Mouse (Mus musculus): ENCODE measurements around the gene Eef2. TPM values are rescaled to one million over a fixed set of nuclear protein-coding genes. Genes with fewer than 3 reads are reported as not detected.

Gene Eef2
- polyA plus RNA-seq, 1 experiment: 1,952 TPM

DNA sequence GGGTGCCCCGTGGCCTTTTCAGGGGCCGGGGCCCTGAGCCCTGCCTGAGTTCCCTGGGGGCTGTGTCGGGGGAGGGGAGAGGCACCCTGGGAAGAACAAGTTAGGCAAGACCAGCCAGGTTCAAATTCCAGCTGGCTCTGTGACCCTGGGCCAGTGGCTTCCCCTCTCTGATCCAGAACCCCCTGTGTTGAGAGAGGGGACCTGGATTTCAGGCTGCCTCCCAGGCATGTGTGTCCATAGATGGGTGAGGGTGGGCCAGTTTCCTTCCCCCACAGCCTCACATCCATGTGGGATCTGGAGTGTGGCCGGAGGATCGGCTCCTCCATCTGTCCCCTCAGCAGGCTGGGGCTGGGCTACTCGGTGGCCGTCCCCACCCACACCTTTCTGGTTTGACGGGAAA is 36.4 kb upstream of the Eef2 start:
- DNase-seq (ENCODE audit: low read depth): no peak
- TF ChIP-seq POLR2A (IDR thresholded peaks at IDR 0.05; ENCODE audit: borderline replicate concordance, extremely low read depth, insufficient read depth, insufficient read length, poor library complexity, severe bottlenecking) (no peak), CTCF (IDR thresholded peaks at IDR 0.05; ENCODE audit: borderline replicate concordance, extremely low read depth, insufficient read depth, insufficient read length) (no peak)

DNA sequence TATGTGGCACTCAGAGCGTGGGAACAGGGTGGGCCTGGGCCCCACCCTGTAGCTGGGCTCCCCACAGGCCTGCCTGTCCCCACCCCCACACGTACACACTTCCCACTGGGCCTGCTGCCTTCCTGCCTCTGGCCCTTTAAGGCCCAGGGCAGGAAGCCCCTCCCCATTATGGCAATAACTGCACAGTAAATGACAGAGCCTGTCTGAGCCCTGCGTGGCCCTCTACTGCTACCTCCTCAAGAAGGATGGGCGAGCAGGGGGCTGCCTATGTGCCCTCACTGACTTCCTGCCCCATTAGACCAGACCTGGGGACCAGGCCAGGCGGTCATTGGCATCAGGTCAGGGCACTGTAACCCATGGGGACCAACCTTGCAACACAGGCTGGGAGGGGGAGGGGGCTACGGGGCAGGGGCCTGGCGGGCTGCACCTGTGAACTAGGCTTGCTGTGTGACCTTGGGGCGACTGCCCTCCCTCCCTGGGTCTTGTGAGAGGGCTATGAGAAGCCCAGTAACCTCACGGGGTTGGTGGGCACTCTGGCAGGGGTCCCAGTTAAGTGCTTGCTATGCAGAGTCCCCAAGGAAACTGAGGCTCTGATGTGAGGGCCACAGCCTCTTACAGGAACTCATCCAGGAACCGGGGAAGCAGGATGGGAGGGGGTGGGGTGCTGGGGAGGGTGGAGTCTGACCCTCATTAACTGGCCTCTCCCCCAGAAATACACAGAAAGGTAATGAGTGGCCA is 35.5 kb upstream of the Eef2 start:
- TF ChIP-seq POLR2A (IDR thresholded peaks at IDR 0.05; ENCODE audit: borderline replicate concordance, extremely low read depth, insufficient read depth, insufficient read length, poor library complexity, severe bottlenecking) (no peak), CTCF (IDR thresholded peaks at IDR 0.05; ENCODE audit: borderline replicate concordance, extremely low read depth, insufficient read depth, insufficient read length) (no peak)
- no peak for DNase-seq (ENCODE audit: low read depth)

DNA sequence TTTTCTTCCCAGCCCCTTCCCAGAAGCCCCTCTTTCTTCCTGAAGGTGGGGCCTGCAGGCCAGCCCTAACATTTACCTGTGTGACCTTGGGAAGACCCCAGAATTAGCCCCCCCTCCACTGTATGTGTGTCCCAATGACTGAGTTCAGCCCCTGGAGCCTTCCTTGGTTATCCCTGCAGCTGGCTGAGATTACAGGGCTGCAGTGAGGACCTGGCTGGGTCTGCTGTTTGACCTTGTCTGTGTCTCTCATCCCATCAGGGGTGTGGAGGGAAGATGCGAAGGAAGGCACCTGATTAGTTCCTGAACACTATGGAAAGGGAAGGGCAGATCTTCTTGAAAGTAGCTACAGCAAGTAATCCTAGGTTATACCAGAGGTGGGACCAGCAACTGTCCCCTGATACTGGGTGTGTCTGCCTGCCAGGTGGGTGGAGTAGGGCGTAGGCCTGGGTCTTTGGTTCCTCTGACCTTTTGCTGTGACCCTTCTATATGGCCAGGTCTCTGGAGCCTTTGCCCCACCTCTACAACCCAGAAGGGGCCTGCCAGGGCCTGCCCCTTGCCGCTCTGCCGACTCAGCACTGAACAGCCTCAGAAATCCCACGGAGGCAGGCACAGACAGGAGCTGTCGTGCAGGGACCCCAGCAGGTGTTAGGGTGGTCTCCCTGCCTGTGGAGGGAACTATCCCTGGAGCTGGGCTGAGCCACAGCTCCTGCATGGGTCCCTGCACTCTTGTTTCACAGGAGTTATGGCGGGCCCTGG is 34.8 kb upstream of the Eef2 start:
- TF ChIP-seq CTCF (IDR thresholded peaks at IDR 0.05; ENCODE audit: borderline replicate concordance, extremely low read depth, insufficient read depth, insufficient read length) (no peak), POLR2A (IDR thresholded peaks at IDR 0.05; ENCODE audit: borderline replicate concordance, extremely low read depth, insufficient read depth, insufficient read length, poor library complexity, severe bottlenecking) (no peak)

DNA sequence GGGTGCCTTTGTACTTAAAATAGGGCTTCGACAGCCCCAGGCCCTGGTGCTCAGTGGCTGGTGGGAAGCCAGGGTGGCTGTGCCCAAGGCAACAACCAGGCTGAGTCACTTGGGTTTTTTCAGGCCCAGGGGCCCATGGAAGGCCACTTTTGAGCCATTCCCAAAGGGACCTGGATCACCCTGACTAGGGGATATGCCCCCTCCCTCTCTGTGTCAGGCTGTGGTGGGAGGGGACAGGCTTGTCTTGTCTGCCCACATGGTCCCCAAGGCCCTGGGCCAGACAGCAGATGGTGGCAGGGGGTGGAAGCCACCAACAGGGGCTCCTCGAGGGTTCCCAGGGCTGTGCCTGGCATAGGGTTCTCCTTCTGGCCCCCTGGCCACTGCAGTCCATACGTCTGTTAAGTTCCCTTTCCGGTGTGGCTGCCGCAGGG is 33.9 kb upstream of the Eef2 start:
- peak; percentile 47 for DNase-seq (ENCODE audit: low read depth)
- TF ChIP-seq CTCF (IDR thresholded peaks at IDR 0.05; ENCODE audit: borderline replicate concordance, extremely low read depth, insufficient read depth, insufficient read length): no peak
- TF ChIP-seq POLR2A (IDR thresholded peaks at IDR 0.05; ENCODE audit: borderline replicate concordance, extremely low read depth, insufficient read depth, insufficient read length, poor library complexity, severe bottlenecking): no peak

More for the DNA sequence above, 34.8 kb upstream of the Eef2 start:
- no peak for DNase-seq (ENCODE audit: low read depth)

DNA sequence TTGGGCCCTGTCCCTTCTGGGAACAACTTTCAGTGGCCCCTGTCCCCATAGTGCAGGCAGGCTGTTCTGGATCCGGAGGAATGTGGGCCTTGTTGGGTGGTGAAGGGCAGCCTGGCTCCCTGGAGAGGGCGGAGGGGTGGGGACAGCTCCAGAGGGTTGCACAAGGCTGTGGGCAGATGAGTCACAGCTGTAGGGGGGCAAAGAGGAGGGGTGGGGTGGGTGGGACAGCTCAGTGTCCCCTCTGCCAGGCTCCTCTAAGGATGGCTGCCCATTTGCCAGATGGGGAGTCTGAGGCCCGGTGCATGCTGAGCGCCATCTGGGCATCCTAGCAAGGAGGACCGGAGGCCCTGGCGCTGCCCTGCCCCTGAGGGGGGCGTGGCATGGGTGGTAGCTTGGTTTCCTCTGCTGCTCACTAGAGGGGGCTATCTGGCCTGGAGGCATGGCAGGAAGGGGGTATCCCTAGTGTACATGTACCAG is 33.2 kb upstream of the Eef2 start:
- DNase-seq (ENCODE audit: low read depth): no peak
- TF ChIP-seq POLR2A (IDR thresholded peaks at IDR 0.05; ENCODE audit: borderline replicate concordance, extremely low read depth, insufficient read depth, insufficient read length, poor library complexity, severe bottlenecking) (no peak), CTCF (IDR thresholded peaks at IDR 0.05; ENCODE audit: borderline replicate concordance, extremely low read depth, insufficient read depth, insufficient read length) (no peak)

DNA sequence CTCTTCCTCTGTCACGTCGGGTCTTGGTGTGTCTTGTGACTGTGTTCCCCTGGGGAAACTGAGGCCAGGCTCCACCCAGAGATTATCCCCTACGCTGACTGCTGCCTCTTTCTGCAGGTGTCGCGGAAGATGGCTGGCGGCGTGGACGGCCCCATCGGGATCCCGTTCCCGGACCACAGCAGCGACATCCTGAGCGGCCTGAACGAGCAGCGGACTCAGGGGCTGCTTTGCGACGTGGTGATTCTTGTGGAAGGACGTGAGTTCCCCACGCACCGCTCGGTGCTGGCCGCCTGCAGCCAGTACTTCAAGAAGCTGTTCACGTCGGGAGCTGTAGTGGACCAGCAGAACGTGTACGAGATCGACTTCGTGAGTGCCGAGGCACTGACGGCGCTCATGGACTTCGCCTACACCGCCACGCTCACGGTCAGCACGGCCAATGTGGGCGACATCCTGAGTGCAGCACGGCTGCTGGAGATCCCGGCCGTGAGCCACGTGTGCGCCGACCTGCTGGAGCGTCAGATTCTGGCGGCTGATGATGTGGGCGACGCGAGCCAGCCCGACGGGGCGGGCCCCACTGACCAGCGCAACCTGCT is 32.5 kb upstream of the Eef2 start:
- TF ChIP-seq POLR2A (IDR thresholded peaks at IDR 0.05; ENCODE audit: borderline replicate concordance, extremely low read depth, insufficient read depth, insufficient read length, poor library complexity, severe bottlenecking) (no peak), CTCF (IDR thresholded peaks at IDR 0.05; ENCODE audit: borderline replicate concordance, extremely low read depth, insufficient read depth, insufficient read length) (no peak)
- no peak for DNase-seq (ENCODE audit: low read depth)

DNA sequence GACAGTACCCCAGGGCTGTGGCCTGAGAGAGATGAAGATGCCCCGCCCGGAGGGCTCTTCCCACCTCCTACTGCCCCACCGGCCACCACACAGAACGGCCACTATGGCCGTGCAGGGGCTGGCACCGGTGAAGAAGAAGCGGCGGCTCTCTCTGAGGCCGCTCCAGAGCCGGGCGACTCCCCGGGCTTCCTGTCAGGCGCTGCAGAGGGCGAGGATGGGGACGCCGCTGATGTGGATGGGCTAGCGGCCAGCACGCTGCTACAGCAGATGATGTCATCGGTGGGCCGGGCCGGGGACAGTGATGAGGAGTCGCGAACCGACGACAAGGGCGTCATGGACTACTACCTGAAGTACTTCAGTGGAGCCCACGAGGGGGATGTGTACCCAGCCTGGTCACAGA is 31.8 kb upstream of the Eef2 start:
- TF ChIP-seq POLR2A (IDR thresholded peaks at IDR 0.05; ENCODE audit: borderline replicate concordance, extremely low read depth, insufficient read depth, insufficient read length, poor library complexity, severe bottlenecking) (no peak), CTCF (IDR thresholded peaks at IDR 0.05; ENCODE audit: borderline replicate concordance, extremely low read depth, insufficient read depth, insufficient read length) (no peak)
- no peak for DNase-seq (ENCODE audit: low read depth)

DNA sequence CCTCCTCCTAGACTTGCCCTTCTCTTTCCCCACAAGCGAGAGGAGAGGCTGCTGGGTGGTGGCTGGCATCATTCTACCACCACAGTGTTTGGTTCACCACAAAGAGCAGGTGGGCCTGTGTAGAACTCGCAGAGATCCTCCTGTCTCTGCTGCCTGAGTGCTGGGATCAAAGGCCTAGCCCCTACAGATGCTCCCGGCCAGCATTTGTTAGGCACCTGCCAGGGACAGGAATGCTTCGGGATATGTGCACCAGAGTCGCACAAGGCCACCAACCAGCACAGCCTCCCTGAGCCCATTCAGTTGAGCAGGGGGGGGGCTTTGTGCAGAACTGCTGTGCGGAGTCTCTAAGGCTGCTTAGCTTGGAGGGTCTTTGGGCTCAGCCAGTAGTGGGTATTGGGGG is 31.1 kb upstream of the Eef2 start:
- TF ChIP-seq CTCF (IDR thresholded peaks at IDR 0.05; ENCODE audit: borderline replicate concordance, extremely low read depth, insufficient read depth, insufficient read length) (no peak), POLR2A (IDR thresholded peaks at IDR 0.05; ENCODE audit: borderline replicate concordance, extremely low read depth, insufficient read depth, insufficient read length, poor library complexity, severe bottlenecking) (no peak)
- DNase-seq (ENCODE audit: low read depth): no peak

DNA sequence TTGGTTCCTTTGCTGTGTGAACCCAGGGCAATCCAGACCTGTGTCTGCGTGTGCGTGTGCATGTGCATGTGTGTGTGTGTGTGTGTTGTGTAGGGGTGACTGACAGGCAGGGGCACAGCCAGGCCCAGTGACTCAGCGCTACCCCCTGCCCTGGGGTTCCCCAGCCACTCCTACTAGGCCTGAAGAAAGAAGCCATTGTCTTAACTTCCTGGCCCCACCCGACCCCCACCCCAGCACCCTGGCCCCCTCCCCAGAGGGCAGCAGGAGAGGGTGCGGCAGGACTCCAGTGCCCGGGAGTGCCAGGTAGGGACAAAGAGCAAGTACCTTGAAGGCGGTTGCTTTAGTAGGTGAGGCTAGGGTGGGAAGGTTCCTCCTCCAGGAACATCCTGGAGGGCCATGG is 30.7 kb upstream of the Eef2 start:
- DNase-seq (ENCODE audit: low read depth): no peak
- TF ChIP-seq POLR2A (IDR thresholded peaks at IDR 0.05; ENCODE audit: borderline replicate concordance, extremely low read depth, insufficient read depth, insufficient read length, poor library complexity, severe bottlenecking) (no peak), CTCF (IDR thresholded peaks at IDR 0.05; ENCODE audit: borderline replicate concordance, extremely low read depth, insufficient read depth, insufficient read length) (no peak)

DNA sequence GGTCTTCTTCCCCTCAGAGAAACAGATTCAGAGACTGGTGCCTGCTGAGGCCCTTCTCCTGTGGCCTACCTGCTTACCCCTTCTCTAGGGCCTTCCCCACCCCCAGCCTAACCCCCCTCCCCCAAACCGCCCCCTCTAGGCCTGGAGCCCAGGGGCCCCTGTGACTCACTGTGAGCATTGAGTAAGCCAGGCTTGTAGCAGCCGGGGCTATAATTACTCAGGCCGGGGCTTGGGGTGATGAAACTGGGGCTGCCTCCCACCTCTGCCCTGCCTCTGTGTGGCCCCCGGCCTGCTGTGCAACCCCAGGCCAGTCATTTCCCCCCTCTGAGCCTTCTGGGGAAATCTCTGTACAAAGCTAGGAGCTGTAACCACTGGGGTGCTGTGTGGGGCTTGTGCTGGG is 30.1 kb upstream of the Eef2 start:
- TF ChIP-seq CTCF (IDR thresholded peaks at IDR 0.05; ENCODE audit: borderline replicate concordance, extremely low read depth, insufficient read depth, insufficient read length) (no peak), POLR2A (IDR thresholded peaks at IDR 0.05; ENCODE audit: borderline replicate concordance, extremely low read depth, insufficient read depth, insufficient read length, poor library complexity, severe bottlenecking) (no peak)
- no peak for DNase-seq (ENCODE audit: low read depth)

DNA sequence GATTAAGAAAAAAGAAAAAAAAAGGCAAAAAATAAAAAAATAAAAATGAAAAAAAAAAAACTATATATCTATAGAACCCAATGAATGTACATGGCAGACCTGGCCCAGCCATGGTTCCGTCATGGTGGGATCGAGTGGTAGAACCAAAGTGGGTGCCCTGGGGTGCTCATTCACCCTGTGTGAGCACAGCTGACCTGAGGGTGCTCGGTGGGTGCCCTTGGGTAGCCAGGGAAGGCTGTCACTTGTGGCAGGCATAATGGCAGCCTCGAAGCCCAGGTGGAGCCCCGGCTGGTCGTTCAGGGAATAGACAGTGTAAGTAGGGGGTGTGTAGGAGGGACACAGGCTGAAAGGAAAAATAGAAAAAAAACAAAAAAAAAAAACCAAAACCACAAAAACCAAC is 25.2 kb upstream of the Eef2 start:
- DNase-seq (ENCODE audit: low read depth): no peak
- TF ChIP-seq CTCF (IDR thresholded peaks at IDR 0.05; ENCODE audit: borderline replicate concordance, extremely low read depth, insufficient read depth, insufficient read length) (no peak), POLR2A (IDR thresholded peaks at IDR 0.05; ENCODE audit: borderline replicate concordance, extremely low read depth, insufficient read depth, insufficient read length, poor library complexity, severe bottlenecking) (no peak)

All from brain, embryonic 14.5 days (tissue).